Mouse (Mus musculus): ENCODE data around the gene Sfxn1. TPM values are rescaled to one million over a fixed set of nuclear protein-coding genes. Genes with fewer than 3 reads are reported as not detected.

Gene Sfxn1
- total RNA-seq, 1 experiment from 2014 or later, result 18.3 TPM

- ATAC-seq (ENCODE audit: extremely low read depth, insufficient number of reproducible peaks, low FRiP score, poor library complexity, severe bottlenecking), result no peak
These were observed 4.4 kb downstream of the Sfxn1 start for GRCm38 (mm10) chr13:54076051-54076450.

GRCm38 (mm10) chr13:54076762-54077460 is 5.2 kb downstream of the Sfxn1 start:
- ATAC-seq (ENCODE audit: extremely low read depth, insufficient number of reproducible peaks, low FRiP score, poor library complexity, severe bottlenecking), result no peak

- no peak for ATAC-seq (ENCODE audit: extremely low read depth, insufficient number of reproducible peaks, low FRiP score, poor library complexity, severe bottlenecking)
These were observed 6.0 kb downstream of the Sfxn1 start for GRCm38 (mm10) chr13:54077470-54078174.

- no peak for ATAC-seq (ENCODE audit: extremely low read depth, insufficient number of reproducible peaks, low FRiP score, poor library complexity, severe bottlenecking)
These were observed 8.4 kb downstream of the Sfxn1 start for GRCm38 (mm10) chr13:54079782-54080759.

- ATAC-seq (ENCODE audit: extremely low read depth, insufficient number of reproducible peaks, low FRiP score, poor library complexity, severe bottlenecking), result no peak
These were observed 9.1 kb downstream of the Sfxn1 start for GRCm38 (mm10) chr13:54080785-54081184.

GRCm38 (mm10) chr13:54082946-54083345 is 11.3 kb downstream of the Sfxn1 start:
- ATAC-seq (ENCODE audit: extremely low read depth, insufficient number of reproducible peaks, low FRiP score, poor library complexity, severe bottlenecking), result no peak

- ATAC-seq (ENCODE audit: extremely low read depth, insufficient number of reproducible peaks, low FRiP score, poor library complexity, severe bottlenecking), result no peak
These were observed 12.5 kb downstream of the Sfxn1 start for GRCm38 (mm10) chr13:54084178-54084577.

GRCm38 (mm10) chr13:54084826-54085225 is 13.2 kb downstream of the Sfxn1 start:
- no peak for ATAC-seq (ENCODE audit: extremely low read depth, insufficient number of reproducible peaks, low FRiP score, poor library complexity, severe bottlenecking)

- no peak for ATAC-seq (ENCODE audit: extremely low read depth, insufficient number of reproducible peaks, low FRiP score, poor library complexity, severe bottlenecking)
These were observed 13.6 kb downstream of the Sfxn1 start for GRCm38 (mm10) chr13:54085266-54085665.

GRCm38 (mm10) chr13:54091719-54092118 is 20.1 kb downstream of the Sfxn1 start:
- no peak for ATAC-seq (ENCODE audit: extremely low read depth, insufficient number of reproducible peaks, low FRiP score, poor library complexity, severe bottlenecking)

- ATAC-seq (ENCODE audit: extremely low read depth, insufficient number of reproducible peaks, low FRiP score, poor library complexity, severe bottlenecking), result no peak
These were observed 22.7 kb downstream of the Sfxn1 start for GRCm38 (mm10) chr13:54094349-54094748.

- no peak for ATAC-seq (ENCODE audit: extremely low read depth, insufficient number of reproducible peaks, low FRiP score, poor library complexity, severe bottlenecking)
These were observed 23.3 kb downstream of the Sfxn1 start for GRCm38 (mm10) chr13:54094963-54095362.

GRCm38 (mm10) chr13:54095721-54096120 is 24.1 kb downstream of the Sfxn1 start:
- no peak for ATAC-seq (ENCODE audit: extremely low read depth, insufficient number of reproducible peaks, low FRiP score, poor library complexity, severe bottlenecking)

GRCm38 (mm10) chr13:54097227-54097626 is 25.6 kb downstream of the Sfxn1 start:
- ATAC-seq (ENCODE audit: extremely low read depth, insufficient number of reproducible peaks, low FRiP score, poor library complexity, severe bottlenecking), result no peak

GRCm38 (mm10) chr13:54097797-54098196 is 26.1 kb downstream of the Sfxn1 start:
- ATAC-seq (ENCODE audit: extremely low read depth, insufficient number of reproducible peaks, low FRiP score, poor library complexity, severe bottlenecking), result no peak

GRCm38 (mm10) chr13:54101031-54101820 is 29.6 kb downstream of the Sfxn1 start:
- no peak for ATAC-seq (ENCODE audit: extremely low read depth, insufficient number of reproducible peaks, low FRiP score, poor library complexity, severe bottlenecking)

GRCm38 (mm10) chr13:54102061-54102460 is 30.4 kb downstream of the Sfxn1 start:
- no peak for ATAC-seq (ENCODE audit: extremely low read depth, insufficient number of reproducible peaks, low FRiP score, poor library complexity, severe bottlenecking)

- ATAC-seq (ENCODE audit: extremely low read depth, insufficient number of reproducible peaks, low FRiP score, poor library complexity, severe bottlenecking), result no peak
These were observed 31.6 kb downstream of the Sfxn1 start for GRCm38 (mm10) chr13:54103271-54103670.

GRCm38 (mm10) chr13:54103866-54104265 is 32.2 kb downstream of the Sfxn1 start:
- no peak for ATAC-seq (ENCODE audit: extremely low read depth, insufficient number of reproducible peaks, low FRiP score, poor library complexity, severe bottlenecking)
